Mouse (Mus musculus) embryonic facial prominence, embryonic 14.5 days (tissue): ENCODE measurements around the gene Mmp25. TPM values are rescaled to one million over a fixed set of nuclear protein-coding genes. Genes with fewer than 3 reads are reported as not detected.
A peak's percentile ranks its signal among the peaks of the same experiment; 100 is the strongest.

Experiments
- ATAC-seq: fragments of 200-750 bp; cut with Nextera tagmentation; 2 replicates; pipeline ENCODE4 v1.8.0; 2017; ENCODE audit warnings: low read depth, moderate number of reproducible peaks, moderate TSS enrichment
- DNase-seq: peaks from one replicate; pipeline ENCODE4 v3.0.0-alpha.2; 2015; ENCODE audit warnings: low spot score
- H3K27ac ChIP-seq: fragments of 300-500 bp; sonication (generic); replicated peaks from 2 replicates; pipeline ENCODE4 v1.5.1; 2014; ENCODE audit warnings: low read depth, mild to moderate bottlenecking, low read length, moderate library complexity
- H3K27me3 ChIP-seq: fragments of 300-500 bp; sonication (generic); replicated peaks from 2 replicates; pipeline ENCODE4 v1.6.1; 2014; ENCODE audit warnings: low read length; ENCODE audit not compliant: control insufficient read depth, insufficient read depth
- H3K36me3 ChIP-seq: fragments of 300-500 bp; sonication (generic); 2 replicates; pipeline ENCODE4 v1.6.1; 2014; ENCODE audit warnings: low read length, mixed read lengths; ENCODE audit not compliant: control insufficient read depth, insufficient read depth
- H3K4me1 ChIP-seq: fragments of 300-500 bp; sonication (generic); 2 replicates; pipeline ENCODE4 v1.6.1; 2014; ENCODE audit warnings: antibody characterized with exemption, low read length; ENCODE audit not compliant: control insufficient read depth, insufficient read depth
- H3K4me2 ChIP-seq: fragments of 300-500 bp; sonication (generic); 2 replicates; pipeline ENCODE4 v1.6.1; 2014; ENCODE audit warnings: low read depth, mild to moderate bottlenecking, low read length, moderate library complexity, mixed read lengths
- H3K4me3 ChIP-seq: fragments of 300-500 bp; sonication (generic); 2 replicates; pipeline ENCODE4 v1.5.1; 2014; ENCODE audit warnings: low read depth, mild to moderate bottlenecking, low read length
- H3K9ac ChIP-seq: fragments of 300-500 bp; sonication (generic); 2 replicates; pipeline ENCODE4 v1.6.1; 2014; ENCODE audit warnings: low read depth, mild to moderate bottlenecking, low read length, moderate library complexity, mixed read lengths
- H3K9me3 ChIP-seq: fragments of 300-500 bp; sonication (generic); 2 replicates; pipeline ENCODE4 v1.6.1; 2016; ENCODE audit warnings: low read length; ENCODE audit not compliant: control insufficient read depth
- WGBS: fragments of 180-500 bp; shearing (Covaris S2); extraction: QIAGEN DNeasy Blood & Tissue Kit; methylation state at CpG from one replicate; pipeline ENCODE4 v1.1.7; 2014; 5-methylcytosine and 5-hydroxymethylcytosine counted together
- polyA plus RNA-seq: library from polyadenylated mRNA; unstranded; fragments of >200 nt; fragmentation: Nextera tagmentation; extraction: Ambion mirVana; gene quantifications from 2 replicates; pipeline ENCODE4 v1.2.1, GENCODE M21; 2014

Gene Mmp25
- polyA plus RNA-seq, 1 experiment from 2014 or later, result 0.90 TPM

GRCm38 (mm10) chr17:23620351-23620750, 24.7 kb downstream of the Mmp25 start:
- Histone ChIP-seq H3K9me3 (no peaks in the 10 kb centered on the region), H3K9ac (no peak overlapping the region), H3K36me3 (no peaks in the 10 kb centered on the region), H3K4me1 (no peaks in the 10 kb centered on the region), H3K4me2 (no peak overlapping the region), H3K27me3 (no peaks in the 10 kb centered on the region; the same call in none of the 2 replicates), H3K4me3 (no peak overlapping the region), H3K27ac (no peak overlapping the region)
- DNase-seq (no peak), ATAC-seq (no peak)
- 74% methylated on average over 7 of the region's 7 CpGs for WGBS

GRCm38 (mm10) chr17:23617087-23617486, 28.0 kb downstream of the Mmp25 start:
- no peak for DNase-seq
- Histone ChIP-seq H3K4me3 (no peak overlapping the region), H3K9ac (no peak overlapping the region), H3K36me3 (no peaks in the 10 kb centered on the region), H3K9me3 (no peaks in the 10 kb centered on the region), H3K4me2 (no peak overlapping the region), H3K27me3 (no peaks in the 10 kb centered on the region; the same call in 1 of the 2 replicates), H3K27ac (no peak overlapping the region), H3K4me1 (no peaks in the 10 kb centered on the region)
- WGBS, result 59% methylated on average over 9 of the region's 9 CpGs
- ATAC-seq, result no peak

GRCm38 (mm10) chr17:23610361-23610800, 34.7 kb downstream of the Mmp25 start:
- Histone ChIP-seq H3K9ac (no peak overlapping the region), H3K36me3 (no peaks in the 10 kb centered on the region), H3K27ac (no peak overlapping the region), H3K4me1 (no peaks in the 10 kb centered on the region), H3K9me3 (no peaks in the 10 kb centered on the region), H3K4me3 (no peak overlapping the region), H3K27me3 (no peaks in the 10 kb centered on the region), H3K4me2 (no peak overlapping the region)
- DNase-seq (peak; percentile 44), ATAC-seq (peak; percentile 78)
- WGBS, result 86% methylated on average over 28 of the region's 28 CpGs

- DNase-seq, result no peak
- H3K27ac ChIP-seq, result no peak overlapping the region
- H3K36me3 ChIP-seq, result no peaks in the 10 kb centered on the region
- no peaks in the 10 kb centered on the region for H3K4me1 ChIP-seq
- H3K4me3 ChIP-seq, result no peak overlapping the region
- no peaks in the 10 kb centered on the region for H3K9me3 ChIP-seq
- H3K27me3 ChIP-seq, result no peaks in the 10 kb centered on the region
- no peak overlapping the region for H3K9ac ChIP-seq
- no peak for ATAC-seq
- WGBS, result 93% methylated on average over 24 of the region's 24 CpGs
- no peak overlapping the region for H3K4me2 ChIP-seq
These were observed 35.5 kb downstream of the Mmp25 start for GRCm38 (mm10) chr17:23609612-23610011.

GRCm38 (mm10) chr17:23605220-23605619, 39.9 kb downstream of the Mmp25 start:
- Histone ChIP-seq H3K36me3 (no peaks in the 10 kb centered on the region), H3K9me3 (no peaks in the 10 kb centered on the region), H3K9ac (no peak overlapping the region), H3K4me1 (no peaks in the 10 kb centered on the region; the same call in 1 of the 2 replicates), H3K4me2 (no peak overlapping the region), H3K4me3 (no peak overlapping the region), H3K27me3 (no peaks in the 10 kb centered on the region), H3K27ac (no peak overlapping the region)
- 78% methylated on average over 8 of the region's 8 CpGs for WGBS
- ATAC-seq (no peak), DNase-seq (no peak)

- WGBS, result 81% methylated on average over 7 of the region's 7 CpGs
- DNase-seq, result no peak
- no peak for ATAC-seq
- Histone ChIP-seq H3K4me3 (no peak overlapping the region), H3K9ac (no peak overlapping the region), H3K4me2 (no peak overlapping the region), H3K36me3 (no peaks in the 10 kb centered on the region), H3K27ac (no peak overlapping the region), H3K27me3 (no peaks in the 10 kb centered on the region), H3K9me3 (no peaks in the 10 kb centered on the region), H3K4me1 (no peaks in the 10 kb centered on the region; the same call in 1 of the 2 replicates)
These were observed 40.7 kb downstream of the Mmp25 start for GRCm38 (mm10) chr17:23604394-23604793.

GRCm38 (mm10) chr17:23603542-23603941, 41.5 kb downstream of the Mmp25 start:
- WGBS, result 60% methylated on average over 2 of the region's 2 CpGs
- no peaks in the 10 kb centered on the region; the same call in 1 of the 2 replicates for H3K4me1 ChIP-seq
- no peak for ATAC-seq

GRCm38 (mm10) chr17:23603077-23603476, 42.0 kb downstream of the Mmp25 start:
- H3K4me3 ChIP-seq, result no peak overlapping the region
- no peaks in the 10 kb centered on the region for H3K27me3 ChIP-seq
- ATAC-seq (no peak), DNase-seq (peak; percentile 32)
- no peak overlapping the region for H3K27ac ChIP-seq
- 25% methylated on average over 8 of the region's 8 CpGs for WGBS
- H3K9ac ChIP-seq, result no peak overlapping the region
- no peaks in the 10 kb centered on the region for H3K9me3 ChIP-seq
- no peaks in the 10 kb centered on the region; the same call in 1 of the 2 replicates for H3K4me1 ChIP-seq
- H3K4me2 ChIP-seq, result no peak overlapping the region
- H3K36me3 ChIP-seq, result no peaks in the 10 kb centered on the region

More at GRCm38 (mm10) chr17:23603542-23603941, 41.5 kb downstream of the Mmp25 start:
- Histone ChIP-seq H3K4me2 (no peak overlapping the region), H3K27me3 (no peaks in the 10 kb centered on the region), H3K27ac (no peak overlapping the region), H3K4me3 (no peak overlapping the region), H3K9me3 (no peaks in the 10 kb centered on the region), H3K9ac (no peak overlapping the region), H3K36me3 (no peaks in the 10 kb centered on the region)
- DNase-seq, result peak; percentile 41

GRCm38 (mm10) chr17:23601836-23602585, 43.1 kb downstream of the Mmp25 start:
- H3K36me3 ChIP-seq, result no peaks in the 10 kb centered on the region
- ATAC-seq, result no peak
- no peaks in the 10 kb centered on the region; the same call in 1 of the 2 replicates for H3K4me1 ChIP-seq
- no peak overlapping the region for H3K4me2 ChIP-seq
- H3K9me3 ChIP-seq, result no peaks in the 10 kb centered on the region
- no peak overlapping the region for H3K27ac ChIP-seq
- 26% methylated on average over 10 of the region's 10 CpGs for WGBS
- peak; percentile 68 for DNase-seq
- no peak overlapping the region for H3K4me3 ChIP-seq
- no peaks in the 10 kb centered on the region for H3K27me3 ChIP-seq
- no peak overlapping the region for H3K9ac ChIP-seq
